Mouse (Mus musculus) embryonic fibroblast, embryonic 13.5 days (primary cell): Measurements from ENCODE around the gene Mink1.
"Not testable (repeated sequence)": the region's sequence is repeated elsewhere in the genome, so short reads cannot be mapped to it uniquely, and the experiment has no call there.

Source experiments
- CTCF ChIP-seq: IDR thresholded peaks from 2 replicates; pipeline ENCODE4 v1.5.1; 2011; ENCODE audit warnings: mild to moderate bottlenecking, control low read depth, low read length, moderate library complexity, borderline replicate concordance; ENCODE audit not compliant: insufficient read depth
- POLR2A ChIP-seq: IDR thresholded peaks from 2 replicates; pipeline ENCODE4 v1.6.1; 2011; ENCODE audit warnings: low read depth, mild to moderate bottlenecking, control low read depth, low read length, moderate library complexity

DNA sequence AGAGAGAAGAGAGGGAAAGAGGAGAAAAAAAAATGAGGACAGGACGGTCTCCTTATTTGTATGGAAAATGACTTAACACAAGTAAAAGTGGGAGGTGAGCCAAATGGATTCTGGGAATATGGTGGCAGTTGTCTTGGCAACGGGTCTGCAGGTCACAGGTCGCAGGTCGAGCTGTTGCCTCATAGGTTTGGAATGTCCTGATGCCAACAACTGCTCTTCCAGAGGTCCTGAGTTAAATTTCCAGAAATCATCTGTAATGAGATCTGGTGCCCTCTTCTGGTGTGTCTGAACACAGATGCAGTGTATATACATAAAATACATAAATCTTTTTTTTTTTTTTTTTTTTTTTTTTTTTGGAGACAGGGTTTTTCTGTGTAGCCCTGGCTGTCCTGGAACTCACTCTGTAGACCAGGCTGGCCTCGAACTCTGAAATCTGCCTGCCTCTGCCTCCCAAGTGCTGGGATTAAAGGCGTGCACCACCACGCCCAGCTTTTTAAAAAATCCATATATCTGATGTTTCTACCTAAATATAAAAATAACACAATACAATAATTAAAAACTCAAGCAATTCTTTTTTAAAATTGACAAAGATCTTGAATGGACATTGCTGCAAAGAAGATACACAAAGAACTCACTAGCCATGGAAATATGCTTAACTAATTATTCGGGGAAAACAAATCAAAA, 39.2 kb upstream of the Mink1 start:
- not testable (repeated sequence) for TF ChIP-seq CTCF, POLR2A
